Mouse (Mus musculus) bone marrow, adult 2 months (tissue): ENCODE measurements around the gene Phc1.

Experiments
- CTCF ChIP-seq: fragments of 200-500 bp; IDR thresholded peaks from 2 replicates; pipeline ENCODE4 v1.5.1; 2011; ENCODE audit warnings: low read length, control low read depth; ENCODE audit not compliant: control insufficient read depth, insufficient read depth
- POLR2A ChIP-seq: fragments of 200-500 bp; IDR thresholded peaks from 2 replicates; pipeline ENCODE4 v1.6.1; 2011; ENCODE audit warnings: low read depth, mild to moderate bottlenecking, control low read depth, low read length, borderline replicate concordance; ENCODE audit not compliant: control insufficient read depth

- TF ChIP-seq POLR2A (no peak), CTCF (no peak)
These were observed 51.0 kb downstream of the Phc1 start for GRCm38 (mm10) chr6:122289313-122289712.
